Mouse (Mus musculus) neural tube, embryonic 11.5 days (tissue): ENCODE measurements around the gene Gm20388. TPM values are rescaled to one million over a fixed set of nuclear protein-coding genes. Genes with fewer than 3 reads are reported as not detected.

Experiments used
- ATAC-seq: fragments of 200-750 bp; cut with Nextera tagmentation; 2 replicates; pipeline ENCODE4 v1.8.0; 2017; ENCODE audit warnings: moderate number of reproducible peaks, mild to moderate bottlenecking, moderate TSS enrichment, moderate library complexity; ENCODE audit not compliant: insufficient read depth, low FRiP score, low TSS enrichment
- DNase-seq: peaks from one replicate; pipeline ENCODE4 v3.0.0-alpha.2; 2015; ENCODE audit warnings: low spot score
- H3K27ac ChIP-seq: fragments of 300-500 bp; sonication (generic); 2 replicates; pipeline ENCODE4 v1.5.1; 2014; ENCODE audit warnings: low read depth, mild to moderate bottlenecking, low read length
- H3K27me3 ChIP-seq: fragments of 300-500 bp; sonication (generic); 2 replicates; pipeline ENCODE4 v1.6.1; 2014; ENCODE audit warnings: mild to moderate bottlenecking, low read length, mixed read lengths; ENCODE audit not compliant: control insufficient read depth, insufficient read depth
- H3K36me3 ChIP-seq: fragments of 300-500 bp; sonication (generic); 2 replicates; pipeline ENCODE4 v1.6.1; 2014; ENCODE audit warnings: mild to moderate bottlenecking, low read length, moderate library complexity, mixed read lengths; ENCODE audit not compliant: control insufficient read depth, insufficient read depth
- H3K4me1 ChIP-seq: fragments of 300-500 bp; sonication (generic); 2 replicates; pipeline ENCODE4 v1.6.1; 2014; ENCODE audit warnings: low read length, mixed read lengths; ENCODE audit not compliant: control insufficient read depth, insufficient read depth
- H3K4me2 ChIP-seq: fragments of 300-500 bp; sonication (generic); 2 replicates; pipeline ENCODE4 v1.6.1; 2014; ENCODE audit warnings: low read depth, mild to moderate bottlenecking, moderate library complexity
- H3K4me3 ChIP-seq: fragments of 300-500 bp; sonication (generic); 2 replicates; pipeline ENCODE4 v1.5.1; 2014; ENCODE audit warnings: low read depth, low read length
- H3K9ac ChIP-seq: fragments of 300-500 bp; sonication (generic); 2 replicates; pipeline ENCODE4 v1.6.1; 2014; ENCODE audit warnings: mild to moderate bottlenecking, low read length
- H3K9me3 ChIP-seq: fragments of 300-500 bp; sonication (generic); 2 replicates; pipeline ENCODE4 v1.6.1; 2016; ENCODE audit warnings: low read length; ENCODE audit not compliant: control insufficient read depth
- WGBS: fragments of 180-500 bp; shearing (Covaris S2); extraction: QIAGEN DNeasy Blood & Tissue Kit; methylation state at CpG from one replicate; pipeline ENCODE4 v1.1.7; 2014; 5-methylcytosine and 5-hydroxymethylcytosine counted together
- polyA plus RNA-seq: library from polyadenylated mRNA; unstranded; fragments of >200 nt; fragmentation: Nextera tagmentation; extraction: Ambion mirVana; gene quantifications from 2 replicates; pipeline ENCODE4 v1.2.1, GENCODE M21; 2014

Gm20388 gene
- polyA plus RNA-seq, 1 experiment from 2014 or later: not detected

DNA sequence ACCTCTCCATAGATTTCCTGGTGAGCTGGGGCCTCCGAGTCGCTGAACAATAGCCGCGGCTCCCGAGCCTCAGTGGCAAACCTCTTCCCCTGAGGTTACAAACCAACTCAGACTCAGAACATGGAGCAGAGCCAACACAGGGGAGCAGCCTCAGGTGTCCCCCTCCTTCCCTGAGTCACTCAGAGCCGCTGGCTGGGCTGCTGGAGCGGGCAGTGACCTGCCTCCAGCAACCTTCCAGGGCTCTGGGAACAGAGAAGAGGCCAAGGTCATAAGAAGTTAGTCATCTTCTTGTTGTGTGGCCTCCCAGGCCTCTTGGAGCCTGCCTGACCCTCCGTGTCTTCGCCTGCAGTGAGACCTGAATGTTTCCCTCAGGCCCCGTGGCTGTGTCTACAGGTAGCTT, 1107.6 kb downstream of the Gm20388 start:
- Histone ChIP-seq H3K4me2 (no peak overlapping the region), H3K4me3 (no peak overlapping the region)

DNA sequence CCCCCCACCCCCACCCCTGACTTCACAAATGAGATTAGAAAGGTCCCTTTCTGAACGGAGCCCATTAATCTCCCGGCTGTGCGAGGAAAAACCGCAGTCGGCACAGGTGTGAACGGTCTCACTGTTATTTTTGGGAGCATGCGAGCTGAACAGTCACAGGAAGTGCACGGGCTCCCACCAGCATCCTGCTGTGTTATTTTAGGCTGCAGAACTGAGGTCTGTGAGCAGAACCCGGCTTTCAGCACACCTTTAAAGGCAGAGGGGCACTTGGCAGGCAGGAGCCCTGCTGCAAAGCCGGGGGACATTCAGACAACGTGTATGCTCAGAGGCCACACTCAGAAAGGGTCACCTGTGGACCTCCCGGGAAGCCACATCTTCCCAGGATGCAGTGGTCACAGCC, 1110.8 kb downstream of the Gm20388 start:
- Histone ChIP-seq H3K36me3 (no peaks in the 10 kb centered on the region), H3K9me3 (no peaks in the 10 kb centered on the region), H3K9ac (no peak overlapping the region), H3K4me1 (no peaks in the 10 kb centered on the region), H3K27ac (no peak overlapping the region), H3K4me2 (no peak overlapping the region), H3K4me3 (no peak overlapping the region), H3K27me3 (peaks cover 2% of the 10 kb centered on the region; the same call in 1 of the 2 replicates)
- no peak for ATAC-seq
- DNase-seq: no peak
- WGBS: 62% methylated on average over 12 of the region's 12 CpGs

More for the DNA sequence above, 1107.6 kb downstream of the Gm20388 start:
- no peaks in the 10 kb centered on the region for H3K4me1 ChIP-seq
- WGBS: 89% methylated on average over 10 of the region's 10 CpGs
- ATAC-seq (no peak), DNase-seq (no peak)
- H3K27ac ChIP-seq: no peak overlapping the region
- no peaks in the 10 kb centered on the region for H3K36me3 ChIP-seq
- no peaks in the 10 kb centered on the region for H3K9me3 ChIP-seq
- peaks cover 2% of the 10 kb centered on the region; the same call in 1 of the 2 replicates for H3K27me3 ChIP-seq
- H3K9ac ChIP-seq: no peak overlapping the region

DNA sequence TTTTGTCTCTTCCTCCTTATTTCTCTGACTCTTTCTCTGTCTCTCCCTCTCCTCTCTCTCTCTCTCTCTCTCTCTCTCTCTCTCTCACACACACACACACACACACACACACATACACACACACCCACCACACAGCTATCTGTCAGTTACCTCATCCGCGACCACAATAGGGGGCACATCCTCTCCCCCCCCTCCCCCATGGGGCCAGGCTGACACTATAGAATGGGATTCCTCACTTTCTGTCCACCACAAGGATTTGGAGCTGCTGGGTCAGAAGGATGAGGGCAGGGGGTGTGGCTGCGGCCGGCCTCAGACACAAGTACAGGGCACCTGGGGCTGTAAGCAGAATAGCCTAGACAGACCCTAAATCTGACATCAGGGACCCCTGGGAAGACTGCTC, 1112.4 kb downstream of the Gm20388 start:
- Histone ChIP-seq H3K4me2 (no peak overlapping the region), H3K9me3 (no peaks in the 10 kb centered on the region), H3K36me3 (no peaks in the 10 kb centered on the region), H3K27ac (no peak overlapping the region), H3K9ac (no peak overlapping the region), H3K4me3 (no peak overlapping the region), H3K27me3 (peaks cover 2% of the 10 kb centered on the region; the same call in 1 of the 2 replicates), H3K4me1 (no peaks in the 10 kb centered on the region)
- no peak for DNase-seq
- 93% methylated on average over 4 of the region's 4 CpGs for WGBS
- ATAC-seq: no peak

DNA sequence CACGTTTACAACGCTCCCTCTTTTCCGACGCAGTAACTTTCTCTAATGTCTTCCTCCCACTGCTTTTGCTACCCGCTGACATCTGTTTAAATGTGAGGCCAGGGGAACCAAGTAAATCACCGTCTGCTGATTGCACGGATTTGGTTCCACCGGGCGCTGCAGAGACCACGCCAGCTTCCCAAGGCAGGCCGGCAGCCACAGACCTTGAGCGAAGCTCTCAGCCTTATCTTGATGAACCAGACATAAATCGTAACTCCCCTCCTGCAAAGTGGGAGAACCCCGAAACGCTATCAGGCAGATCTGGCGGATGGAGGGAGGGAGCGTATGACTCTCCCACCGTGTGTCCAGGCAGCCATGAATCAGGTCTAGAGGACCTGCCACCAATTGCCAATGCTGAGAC, 1113.1 kb downstream of the Gm20388 start:
- H3K27ac ChIP-seq: no peak overlapping the region
- H3K9ac ChIP-seq: no peak overlapping the region
- no peaks in the 10 kb centered on the region for H3K9me3 ChIP-seq
- 42% methylated on average over 18 of the region's 18 CpGs for WGBS
- H3K27me3 ChIP-seq: peaks cover 2% of the 10 kb centered on the region; the same call in 1 of the 2 replicates
- H3K4me2 ChIP-seq: no peak overlapping the region
- no peaks in the 10 kb centered on the region for H3K4me1 ChIP-seq
- H3K36me3 ChIP-seq: no peaks in the 10 kb centered on the region
- DNase-seq (no peak), ATAC-seq (no peak)
- no peak overlapping the region for H3K4me3 ChIP-seq

DNA sequence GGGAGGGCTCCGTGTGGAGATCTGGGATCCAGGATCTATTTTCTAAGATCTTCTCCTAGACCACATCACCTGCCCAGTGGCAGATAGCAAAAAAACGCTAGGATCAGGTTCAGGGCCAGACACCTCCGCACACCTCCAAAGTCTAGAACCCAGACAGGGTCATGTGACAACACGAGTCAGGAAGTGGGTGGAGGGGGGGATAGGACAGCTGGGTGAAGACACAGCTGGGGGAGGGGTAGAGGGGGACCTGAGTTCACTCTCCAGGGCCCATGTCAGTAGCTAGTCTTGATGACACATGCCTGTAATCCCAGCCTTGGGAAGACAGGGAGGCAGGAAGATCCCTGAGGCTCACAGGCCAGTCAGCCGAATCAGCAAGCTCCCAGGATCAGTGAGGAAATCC, 1114.8 kb downstream of the Gm20388 start:
- H3K9me3 ChIP-seq: no peaks in the 10 kb centered on the region
- H3K4me1 ChIP-seq: no peaks in the 10 kb centered on the region
- ATAC-seq: no peak
- H3K4me3 ChIP-seq: no peak overlapping the region
- no peak overlapping the region for H3K9ac ChIP-seq
- WGBS: 79% methylated on average over 5 of the region's 5 CpGs
- no peak overlapping the region for H3K4me2 ChIP-seq
- H3K27me3 ChIP-seq: peaks cover 6% of the 10 kb centered on the region
- no peak overlapping the region for H3K27ac ChIP-seq
- no peaks in the 10 kb centered on the region for H3K36me3 ChIP-seq
- DNase-seq: no peak

DNA sequence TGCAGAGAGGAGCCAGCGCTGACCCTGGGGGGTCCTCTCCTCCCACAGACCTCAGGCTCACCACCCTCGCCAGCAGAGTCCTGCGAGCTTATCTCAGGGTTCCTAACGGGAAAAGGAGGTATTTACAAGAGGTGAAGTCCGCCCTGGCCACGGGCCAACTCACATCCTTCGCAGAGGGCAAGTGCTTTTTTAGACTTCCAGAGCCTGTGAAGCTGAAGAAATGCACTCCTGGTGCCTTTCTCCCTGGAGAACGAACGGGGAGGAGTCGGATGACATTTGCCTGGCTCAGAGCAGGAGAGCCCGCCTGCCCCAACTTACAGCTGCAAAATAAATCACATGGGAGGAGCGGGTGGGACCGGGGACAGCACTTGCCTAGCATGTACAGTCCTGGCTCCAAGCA, 1117.1 kb downstream of the Gm20388 start:
- Histone ChIP-seq H3K4me3 (no peak overlapping the region), H3K27me3 (peaks cover 10% of the 10 kb centered on the region), H3K9me3 (no peaks in the 10 kb centered on the region), H3K36me3 (no peaks in the 10 kb centered on the region), H3K4me1 (no peaks in the 10 kb centered on the region), H3K27ac (no peak overlapping the region), H3K4me2 (no peak overlapping the region), H3K9ac (no peak overlapping the region)
- ATAC-seq (no peak), DNase-seq (no peak)
- 29% methylated on average over 13 of the region's 13 CpGs for WGBS

DNA sequence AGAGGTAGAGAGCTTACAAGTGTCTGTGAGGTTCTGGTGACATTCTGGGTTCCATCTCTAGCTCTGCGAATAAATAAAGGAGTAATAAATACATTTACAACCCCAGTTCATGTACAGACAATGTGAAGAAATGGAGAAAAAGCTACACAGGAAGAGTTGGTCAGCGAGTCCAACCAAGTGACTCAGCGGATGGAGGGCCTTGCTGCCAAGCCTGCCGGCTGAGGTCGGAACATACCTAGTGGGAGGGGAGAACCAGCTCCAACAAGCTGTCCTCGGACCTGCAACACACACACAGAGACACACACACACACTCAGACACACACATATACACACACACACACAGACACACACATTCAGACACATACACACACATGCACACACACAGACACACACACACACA, 1118.4 kb downstream of the Gm20388 start:
- no peak overlapping the region for H3K9ac ChIP-seq
- H3K27ac ChIP-seq: no peak overlapping the region
- H3K9me3 ChIP-seq: no peaks in the 10 kb centered on the region
- no peak overlapping the region for H3K4me3 ChIP-seq
- H3K36me3 ChIP-seq: no peaks in the 10 kb centered on the region
- 0 out of 2 replicates have a peak, but pooled peaks cover 3% of the 10 kb centered on the region for H3K4me1 ChIP-seq
- no peak for DNase-seq
- H3K27me3 ChIP-seq: peaks cover 10% of the 10 kb centered on the region; the same call in 1 of the 2 replicates
- 87% methylated on average over 6 of the region's 6 CpGs for WGBS
- no peak for ATAC-seq
- no peak overlapping the region for H3K4me2 ChIP-seq

DNA sequence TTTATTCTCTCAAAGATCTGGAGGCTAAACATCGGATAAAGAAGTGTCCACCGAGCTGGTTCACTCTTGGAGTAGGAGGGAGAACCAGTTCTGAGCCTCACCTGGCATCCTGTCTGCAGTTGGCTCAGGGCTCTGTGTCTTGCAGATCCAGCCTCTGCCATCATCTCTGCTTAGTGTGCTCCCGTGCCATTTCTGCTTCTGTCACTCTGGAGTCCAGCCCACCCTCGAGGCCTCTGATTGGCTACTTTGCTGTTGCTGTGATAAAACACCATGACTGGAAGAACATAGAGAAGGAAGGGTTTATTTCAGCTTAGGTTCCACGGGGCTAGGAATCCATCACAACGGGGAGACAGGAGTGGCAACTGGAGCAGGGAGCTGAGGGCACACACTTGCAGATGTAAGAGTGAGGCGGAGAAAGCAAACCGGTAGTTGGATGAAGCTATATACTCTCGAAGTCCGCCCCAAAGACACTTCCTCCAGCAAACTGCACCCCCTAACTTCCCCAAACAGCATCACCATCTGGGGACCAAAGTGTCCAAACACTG, 1119.9 kb downstream of the Gm20388 start:
- ATAC-seq (no peak), DNase-seq (no peak)
- H3K4me2 ChIP-seq: no peak overlapping the region
- 0 out of 2 replicates have a peak, but pooled peaks cover 3% of the 10 kb centered on the region for H3K4me1 ChIP-seq
- no peaks in the 10 kb centered on the region for H3K36me3 ChIP-seq
- no peak overlapping the region for H3K4me3 ChIP-seq
- no peaks in the 10 kb centered on the region for H3K9me3 ChIP-seq
- H3K27me3 ChIP-seq: peaks cover 10% of the 10 kb centered on the region; the same call in 1 of the 2 replicates
- 75% methylated on average over 10 of the region's 10 CpGs for WGBS
- no peak overlapping the region for H3K9ac ChIP-seq
- no peak overlapping the region for H3K27ac ChIP-seq

DNA sequence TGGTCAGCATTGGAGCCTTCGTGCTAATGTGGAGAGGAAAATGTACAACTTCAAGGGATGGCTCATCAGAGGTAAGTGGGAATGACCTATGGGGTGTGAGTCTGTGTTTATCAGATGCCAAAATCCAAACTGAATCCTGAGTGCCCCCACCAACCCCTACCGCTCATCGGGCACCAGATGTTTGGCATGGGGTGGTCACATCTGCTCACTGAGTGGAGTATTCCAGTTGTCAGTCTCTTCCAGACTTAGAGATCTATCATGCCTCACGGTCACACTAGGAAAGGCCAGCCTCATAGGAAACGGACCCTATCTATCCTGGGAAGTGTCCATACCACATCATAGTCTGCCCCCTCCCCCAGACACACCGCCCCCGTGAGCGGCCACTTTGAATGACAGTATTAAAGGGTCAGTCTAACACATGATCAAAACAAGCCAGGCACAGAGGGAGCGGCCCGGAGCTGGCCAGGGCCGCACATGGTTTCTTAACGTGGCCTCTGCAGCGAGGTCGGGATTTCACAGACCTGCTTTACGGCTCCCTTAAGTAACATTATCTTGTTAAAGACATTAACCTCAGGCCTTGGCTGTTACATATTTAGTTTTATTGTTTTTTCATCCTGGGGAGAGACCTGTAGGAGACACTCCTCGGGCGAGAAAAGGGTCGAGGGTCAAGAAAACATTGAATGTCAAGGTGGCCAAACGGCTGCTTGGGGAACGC, 1122.8 kb downstream of the Gm20388 start:
- Histone ChIP-seq H3K9me3 (no peaks in the 10 kb centered on the region), H3K4me3 (no peak overlapping the region), H3K4me2 (no peak overlapping the region), H3K27ac (no peak overlapping the region), H3K36me3 (no peaks in the 10 kb centered on the region), H3K9ac (no peak overlapping the region), H3K4me1 (0 out of 2 replicates have a peak, but pooled peaks cover 3% of the 10 kb centered on the region), H3K27me3 (peaks cover 14% of the 10 kb centered on the region; the same call in 1 of the 2 replicates)
- WGBS: 64% methylated on average over 20 of the region's 20 CpGs
- DNase-seq (no peak), ATAC-seq (no peak)
